Mouse (Mus musculus): ENCODE measurements at regions not wholly inside any gene's neighbourhood (a gene's known extent, or its start where the extent isn't known, plus 50 kb on each side); places are given as distances from the start of the nearest gene placed in this dataset.
"Not testable (repeated sequence)": the region's sequence is repeated elsewhere in the genome, so short reads cannot be mapped to it uniquely, and the experiment has no call there.

DNA sequence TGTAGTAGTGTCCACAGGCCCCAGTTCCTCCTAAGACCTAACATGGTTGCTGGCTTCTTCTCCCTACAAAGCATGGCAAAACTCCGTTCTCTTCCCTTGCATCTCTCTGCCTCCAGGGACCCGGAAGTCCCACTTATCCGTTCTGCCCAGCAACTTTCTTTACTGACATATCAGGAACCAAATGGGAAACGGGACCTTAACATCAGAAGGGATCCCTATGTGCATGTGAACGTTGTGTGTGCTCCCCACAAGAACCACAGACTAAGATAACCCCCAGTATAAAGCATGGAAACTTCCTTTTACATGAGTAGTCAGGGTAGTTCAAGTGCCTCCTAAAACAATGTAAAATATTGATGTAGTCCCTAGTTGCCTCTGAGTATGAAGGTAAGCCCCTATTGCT is 61.6 kb downstream of the Zxdb start:
- Histone ChIP-seq H3K9me3 (replicated peaks) (no peaks in the 10 kb centered on the region), H3K36me3 (no peaks in the 10 kb centered on the region), H3K27me3 (no peaks in the 10 kb centered on the region), H3K27ac (replicated peaks) (no peak overlapping the region), H3K9ac (no peak overlapping the region), H3K4me1 (no peaks in the 10 kb centered on the region), H3K4me3 (replicated peaks) (no peak overlapping the region), H3K4me2 (replicated peaks) (no peak overlapping the region)
- 77% methylated on average over 5 of the region's 5 CpGs for WGBS
- no peak for ATAC-seq (ENCODE audit: insufficient number of reproducible peaks, low FRiP score, low TSS enrichment, low read depth)

DNA sequence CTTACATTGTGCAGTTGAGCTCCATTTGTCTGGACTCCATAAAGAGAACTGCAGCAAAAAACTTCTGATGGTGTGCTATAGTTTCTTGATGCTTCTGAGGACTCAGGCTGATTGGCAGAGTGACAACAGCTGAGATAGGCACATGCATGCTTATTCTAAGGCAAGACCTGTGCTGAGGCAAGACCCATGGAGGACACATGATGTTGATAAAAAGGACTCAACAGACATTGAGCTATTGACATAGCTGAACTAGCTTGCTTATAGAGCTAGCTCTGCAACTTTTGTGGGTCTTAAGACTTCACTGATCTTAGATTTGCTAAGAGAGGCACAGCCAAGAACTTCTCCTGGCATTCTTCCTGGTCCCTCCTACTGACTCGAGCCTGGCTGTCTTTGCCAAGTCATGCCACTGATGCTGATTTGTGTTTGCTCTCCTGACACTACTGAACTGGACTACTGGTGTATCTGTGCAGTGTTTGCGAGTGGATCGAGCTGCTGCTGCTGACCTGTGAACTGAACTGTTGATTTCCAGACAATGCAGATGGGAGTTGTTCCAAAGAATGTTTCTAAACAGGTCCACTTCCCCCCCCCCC is 64.1 kb downstream of the Zxdb start:
- H3K4me2 ChIP-seq (replicated peaks), result no peak overlapping the region
- no peaks in the 10 kb centered on the region for H3K36me3 ChIP-seq
- ATAC-seq (ENCODE audit: insufficient number of reproducible peaks, low FRiP score, low TSS enrichment, low read depth), result no peak
- WGBS, result 93% methylated on average over 3 of the region's 3 CpGs
- H3K27ac ChIP-seq (replicated peaks), result no peak overlapping the region
- H3K4me1 ChIP-seq, result no peaks in the 10 kb centered on the region
- no peak overlapping the region for H3K9ac ChIP-seq
- H3K27me3 ChIP-seq, result no peaks in the 10 kb centered on the region
- no peaks in the 10 kb centered on the region for H3K9me3 ChIP-seq (replicated peaks)
- no peak overlapping the region for H3K4me3 ChIP-seq (replicated peaks)

DNA sequence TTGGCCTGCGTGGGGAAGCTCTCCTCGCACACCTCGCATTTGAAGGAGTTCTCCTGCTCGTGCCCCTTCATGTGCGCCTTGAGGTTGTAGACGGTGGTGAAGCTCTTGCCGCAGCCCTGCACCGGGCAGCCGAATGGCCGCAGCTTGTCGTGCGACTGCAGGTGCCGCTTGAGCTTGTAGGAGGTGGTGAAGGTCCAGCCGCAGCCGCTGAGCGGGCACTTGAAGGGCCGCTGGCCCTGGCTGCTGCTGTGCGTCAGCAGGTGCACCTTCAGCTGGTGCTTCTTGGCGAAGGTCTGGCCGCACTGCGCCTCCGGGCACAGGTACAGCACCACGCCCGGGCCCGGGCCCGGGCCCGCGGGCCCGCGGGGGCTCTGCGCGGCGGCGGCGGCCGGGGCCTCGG is 72.5 kb downstream of the Zxdb start:
- not testable (repeated sequence) for H3K27me3 ChIP-seq; H3K4me1 ChIP-seq; H3K9ac ChIP-seq; H3K4me3 ChIP-seq (replicated peaks); H3K9me3 ChIP-seq (replicated peaks); H3K27ac ChIP-seq (replicated peaks); H3K36me3 ChIP-seq; H3K4me2 ChIP-seq (replicated peaks); ATAC-seq (ENCODE audit: insufficient number of reproducible peaks, low FRiP score, low TSS enrichment, low read depth)
- WGBS, result no CpG with 5 or more reads among the region's 37 CpGs

DNA sequence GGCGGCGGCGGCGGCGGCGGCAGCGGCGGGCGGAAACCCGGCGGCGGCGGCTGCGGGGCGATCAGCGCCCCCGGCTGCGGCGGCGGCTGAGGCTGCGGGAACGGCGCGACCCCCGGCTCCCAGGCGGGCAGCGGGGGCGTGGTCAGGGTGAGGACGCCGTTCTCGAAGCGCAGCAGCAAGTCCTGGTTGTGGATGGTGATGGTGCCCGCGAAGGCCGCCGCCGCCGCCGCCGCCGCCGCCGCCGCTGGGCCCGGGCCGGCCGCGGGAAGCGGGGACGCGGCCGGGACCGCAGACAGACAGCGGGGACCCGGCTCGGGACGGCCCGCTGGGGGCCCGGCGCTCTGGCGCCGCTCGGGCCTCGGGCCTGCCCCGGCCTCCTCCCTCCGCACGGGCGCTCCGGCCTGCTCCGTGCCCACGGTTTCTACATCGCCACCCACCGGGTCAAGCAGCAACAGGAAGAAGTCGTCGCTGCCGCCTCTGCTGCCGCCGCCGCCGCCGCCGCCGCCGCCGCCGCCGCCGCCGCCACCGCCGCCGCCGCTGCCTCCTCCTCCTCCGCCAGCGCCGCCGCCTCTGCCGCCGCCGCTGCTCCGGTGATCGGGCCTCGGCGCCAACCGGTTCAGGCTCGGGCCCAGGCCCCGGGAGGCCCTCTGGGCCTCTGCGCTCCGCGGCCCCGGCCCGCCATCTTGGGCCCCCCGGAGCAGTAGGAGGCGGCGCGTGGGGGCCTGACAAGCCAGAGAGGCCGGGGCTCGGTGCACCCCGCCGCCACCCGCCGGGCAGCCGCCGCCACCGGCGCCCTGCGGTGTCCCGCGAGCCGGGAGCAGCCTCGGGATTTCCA is 73.2 kb downstream of the Zxdb start:
- not testable (repeated sequence) for H3K9ac ChIP-seq; H3K4me3 ChIP-seq (replicated peaks); H3K9me3 ChIP-seq (replicated peaks); H3K27me3 ChIP-seq; H3K27ac ChIP-seq (replicated peaks); H3K4me1 ChIP-seq; H3K4me2 ChIP-seq (replicated peaks); H3K36me3 ChIP-seq
- peak; percentile 70 for ATAC-seq (ENCODE audit: insufficient number of reproducible peaks, low FRiP score, low TSS enrichment, low read depth)
- WGBS, result no CpG with 5 or more reads among the region's 131 CpGs

DNA sequence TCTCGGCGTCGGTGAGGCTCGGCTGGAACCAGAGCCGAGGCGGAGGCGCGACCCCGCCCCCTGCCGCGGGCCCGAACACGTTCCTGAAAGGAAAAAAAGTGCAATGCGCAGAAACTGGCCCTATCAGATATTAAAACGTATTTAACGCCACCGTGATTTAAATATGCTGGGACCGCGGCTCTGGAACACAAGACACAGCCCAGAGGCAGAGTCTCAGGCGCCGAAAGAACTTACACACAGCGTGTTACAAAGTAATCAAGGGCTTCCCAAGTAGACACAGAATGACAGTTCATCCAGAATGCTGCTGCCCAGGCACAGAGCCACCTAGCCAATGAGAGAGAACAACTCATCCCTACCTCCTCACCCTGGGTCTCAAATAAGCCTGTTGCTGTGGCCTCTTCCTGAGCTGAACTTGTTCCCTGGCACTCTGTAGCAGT is 73.8 kb downstream of the Zxdb start:
- H3K27ac ChIP-seq (replicated peaks); H3K9me3 ChIP-seq (replicated peaks); H3K36me3 ChIP-seq; H3K27me3 ChIP-seq; H3K9ac ChIP-seq; H3K4me1 ChIP-seq; H3K4me3 ChIP-seq (replicated peaks); H3K4me2 ChIP-seq (replicated peaks): not testable (repeated sequence)
- WGBS, result no CpG with 5 or more reads among the region's 22 CpGs
- peak; percentile 77; the same call in 1 of the 2 replicates for ATAC-seq (ENCODE audit: insufficient number of reproducible peaks, low FRiP score, low TSS enrichment, low read depth)

DNA sequence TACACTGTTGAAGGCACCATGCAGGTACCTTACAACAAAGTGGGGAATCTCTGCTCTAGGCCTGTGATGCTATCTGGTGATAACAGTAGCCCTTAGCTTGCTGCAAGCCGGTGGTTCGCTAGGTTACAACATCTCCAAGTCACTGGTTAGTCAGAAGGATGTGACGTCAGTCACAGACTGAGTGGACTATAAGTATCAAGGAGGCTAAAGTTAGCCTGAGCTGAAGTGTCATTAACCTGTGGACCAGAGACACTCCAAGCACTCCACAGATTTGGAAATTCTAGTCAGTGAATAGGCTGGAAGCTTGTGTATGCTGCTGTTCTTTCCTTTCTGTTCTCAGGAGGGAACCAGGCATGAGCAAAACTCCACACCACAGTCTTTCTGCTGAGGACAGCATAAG is 88.4 kb downstream of the Zxdb start:
- H3K4me2 ChIP-seq (replicated peaks); H3K9ac ChIP-seq; H3K27me3 ChIP-seq; ATAC-seq (ENCODE audit: insufficient number of reproducible peaks, low FRiP score, low TSS enrichment, low read depth); H3K27ac ChIP-seq (replicated peaks); H3K9me3 ChIP-seq (replicated peaks); H3K4me3 ChIP-seq (replicated peaks); H3K36me3 ChIP-seq; H3K4me1 ChIP-seq: not testable (repeated sequence)
- WGBS, result no CpG with 5 or more reads among the region's 3 CpGs

DNA sequence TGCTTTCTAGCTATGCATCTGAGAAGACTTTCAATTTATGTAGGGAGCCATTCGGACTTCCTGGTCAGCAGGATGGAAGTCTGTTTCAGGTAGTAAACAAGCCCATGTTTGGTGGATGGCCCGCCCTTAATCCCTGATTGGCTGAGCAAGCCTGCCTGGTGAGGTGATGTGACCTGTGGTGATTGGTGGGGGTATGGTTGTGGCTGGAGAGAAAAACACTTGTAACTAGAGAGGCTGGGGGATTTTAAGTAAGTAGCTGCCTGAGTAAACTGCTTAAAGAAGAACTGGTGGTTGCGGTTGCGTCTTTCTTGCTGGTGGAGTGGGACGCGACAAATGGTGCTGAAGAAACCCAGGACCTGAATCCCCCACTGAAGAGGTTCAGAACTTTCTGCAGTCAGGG is 103.2 kb downstream of the Zxdb start:
- H3K36me3 ChIP-seq; ATAC-seq (ENCODE audit: insufficient number of reproducible peaks, low FRiP score, low TSS enrichment, low read depth); H3K4me3 ChIP-seq (replicated peaks); H3K4me1 ChIP-seq; H3K9me3 ChIP-seq (replicated peaks); H3K27ac ChIP-seq (replicated peaks); H3K4me2 ChIP-seq (replicated peaks); H3K27me3 ChIP-seq; H3K9ac ChIP-seq: not testable (repeated sequence)
- WGBS, result 94% methylated on average over 6 of the region's 6 CpGs

DNA sequence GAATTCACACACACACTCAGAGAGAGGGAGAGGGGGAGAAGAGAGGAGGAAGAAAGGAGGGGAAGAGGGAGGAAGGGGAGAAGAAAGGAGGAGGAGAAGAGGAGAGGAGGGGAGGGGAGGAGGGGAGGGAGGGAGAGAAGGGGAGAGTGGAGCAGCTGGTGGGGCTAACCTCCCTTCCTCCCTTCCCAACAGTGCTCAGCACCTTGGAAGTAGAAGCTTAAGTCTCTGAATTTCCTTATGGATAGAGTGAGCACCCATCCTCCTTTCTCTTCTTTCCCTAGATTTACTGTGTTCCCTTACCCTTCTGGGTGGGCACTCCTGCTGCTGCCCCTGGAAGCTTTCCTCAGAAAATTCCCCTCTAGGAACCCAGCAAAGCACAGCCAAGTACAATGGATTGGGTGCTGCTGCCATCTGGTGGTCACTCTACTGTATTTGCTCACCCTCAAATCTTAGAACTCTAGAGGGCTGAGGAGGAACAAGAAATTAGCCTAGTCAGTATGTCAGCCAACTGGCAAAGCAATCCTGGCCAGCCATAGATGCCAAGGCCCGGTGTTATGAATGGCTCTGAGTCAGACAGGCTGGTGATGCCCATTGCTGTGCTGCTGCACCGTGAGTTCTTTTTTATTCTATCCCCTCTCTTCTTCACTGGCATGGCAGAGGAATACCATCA is 119.9 kb downstream of the Zxdb start:
- H3K4me2 ChIP-seq (replicated peaks); ATAC-seq (ENCODE audit: insufficient number of reproducible peaks, low FRiP score, low TSS enrichment, low read depth); H3K4me1 ChIP-seq; H3K4me3 ChIP-seq (replicated peaks); H3K36me3 ChIP-seq; H3K9ac ChIP-seq; H3K27me3 ChIP-seq; H3K9me3 ChIP-seq (replicated peaks); H3K27ac ChIP-seq (replicated peaks): not testable (repeated sequence)
- WGBS, result 49% methylated on average over 2 of the region's 2 CpGs

DNA sequence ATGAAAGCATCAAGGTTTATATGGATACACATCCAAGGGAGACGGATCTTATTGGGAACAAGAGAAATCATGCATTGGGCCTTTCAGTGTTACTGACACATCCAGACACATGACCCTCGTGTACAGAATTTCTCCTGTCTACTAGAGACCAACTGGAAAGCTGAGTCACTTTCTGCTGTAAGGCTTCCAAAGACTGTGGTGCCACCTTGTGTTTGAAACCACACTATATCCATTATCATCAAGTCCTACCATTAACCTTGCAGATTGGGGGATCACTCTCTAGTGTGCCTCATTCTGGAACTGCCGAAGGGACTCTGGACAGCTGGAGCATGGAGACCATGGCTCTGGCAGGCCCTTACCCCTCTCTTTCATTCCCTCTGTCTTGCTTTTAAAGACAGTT is 125.2 kb downstream of the Zxdb start:
- not testable (repeated sequence) for H3K4me3 ChIP-seq (replicated peaks); H3K4me2 ChIP-seq (replicated peaks); H3K4me1 ChIP-seq; H3K27me3 ChIP-seq; H3K36me3 ChIP-seq; H3K9me3 ChIP-seq (replicated peaks); H3K27ac ChIP-seq (replicated peaks); H3K9ac ChIP-seq; ATAC-seq (ENCODE audit: insufficient number of reproducible peaks, low FRiP score, low TSS enrichment, low read depth)
- WGBS, result 67% methylated on average over 1 of the region's 3 CpGs

DNA sequence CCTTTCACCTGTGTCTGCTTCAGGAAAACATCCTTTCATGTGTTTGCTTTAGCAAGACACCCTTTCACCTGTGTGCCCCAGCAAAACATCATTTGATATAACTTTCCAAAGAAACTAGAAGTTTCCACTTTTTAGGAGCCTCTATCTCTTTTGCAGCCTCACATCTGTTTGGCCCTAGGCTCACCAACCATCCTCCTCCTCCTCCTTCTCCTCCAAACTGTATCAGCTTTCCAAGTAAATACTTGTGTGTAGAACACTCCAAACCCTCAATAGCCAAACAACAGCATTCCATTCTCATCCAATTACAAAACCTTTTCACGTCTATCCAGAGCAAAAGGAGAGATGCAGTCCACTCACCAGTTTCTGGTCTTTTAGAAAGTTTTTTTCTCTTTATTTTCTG is 133.1 kb downstream of the Zxdb start:
- H3K4me2 ChIP-seq (replicated peaks), result no peak overlapping the region

DNA sequence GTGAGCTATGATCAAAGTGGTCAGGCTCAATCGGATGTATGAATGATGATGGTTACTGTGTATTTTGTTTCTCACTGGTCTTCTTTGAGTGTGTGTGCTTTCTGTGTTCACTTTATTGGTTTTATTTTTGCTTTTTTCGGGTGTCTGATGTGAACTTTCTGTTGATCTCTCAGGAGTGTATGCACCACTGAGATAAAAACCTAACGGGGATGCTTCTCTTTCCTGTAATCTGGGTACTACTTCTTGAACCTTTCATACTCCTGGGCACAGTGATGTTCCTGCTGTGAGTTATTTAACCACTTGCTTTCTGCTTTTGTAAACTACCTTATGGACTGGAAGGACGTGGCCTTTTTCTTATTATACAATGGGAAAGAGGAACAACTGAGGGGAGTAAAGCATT is 133.6 kb downstream of the Zxdb start:
- H3K9ac ChIP-seq, result no peak overlapping the region
- H3K4me1 ChIP-seq, result no peaks in the 10 kb centered on the region
- no peak overlapping the region for H3K4me2 ChIP-seq (replicated peaks)
- no peak overlapping the region for H3K4me3 ChIP-seq (replicated peaks)
- H3K27me3 ChIP-seq, result peaks cover 7% of the 10 kb centered on the region; the same call in 1 of the 2 replicates
- H3K9me3 ChIP-seq (replicated peaks), result no peaks in the 10 kb centered on the region
- H3K36me3 ChIP-seq, result no peaks in the 10 kb centered on the region
- ATAC-seq (ENCODE audit: insufficient number of reproducible peaks, low FRiP score, low TSS enrichment, low read depth), result no peak
- 74% methylated on average over 4 of the region's 4 CpGs for WGBS
- no peak overlapping the region for H3K27ac ChIP-seq (replicated peaks)

More for the DNA sequence above, 133.1 kb downstream of the Zxdb start:
- H3K27me3 ChIP-seq, result peaks cover 7% of the 10 kb centered on the region; the same call in 1 of the 2 replicates
- no peaks in the 10 kb centered on the region for H3K36me3 ChIP-seq
- ATAC-seq (ENCODE audit: insufficient number of reproducible peaks, low FRiP score, low TSS enrichment, low read depth), result no peak
- no peak overlapping the region for H3K4me3 ChIP-seq (replicated peaks)
- H3K4me1 ChIP-seq, result no peaks in the 10 kb centered on the region
- no peak overlapping the region for H3K9ac ChIP-seq
- no peaks in the 10 kb centered on the region for H3K9me3 ChIP-seq (replicated peaks)
- H3K27ac ChIP-seq (replicated peaks), result no peak overlapping the region
- WGBS, result 40% methylated on average over 1 of the region's 1 CpGs
